Mouse (Mus musculus): ENCODE results near the gene Gucy2e. TPM values are rescaled to one million over a fixed set of nuclear protein-coding genes. Genes with fewer than 3 reads are reported as not detected.

Gucy2e gene
- total RNA-seq, 1 experiment from 2014 or later, result not detected

DNA sequence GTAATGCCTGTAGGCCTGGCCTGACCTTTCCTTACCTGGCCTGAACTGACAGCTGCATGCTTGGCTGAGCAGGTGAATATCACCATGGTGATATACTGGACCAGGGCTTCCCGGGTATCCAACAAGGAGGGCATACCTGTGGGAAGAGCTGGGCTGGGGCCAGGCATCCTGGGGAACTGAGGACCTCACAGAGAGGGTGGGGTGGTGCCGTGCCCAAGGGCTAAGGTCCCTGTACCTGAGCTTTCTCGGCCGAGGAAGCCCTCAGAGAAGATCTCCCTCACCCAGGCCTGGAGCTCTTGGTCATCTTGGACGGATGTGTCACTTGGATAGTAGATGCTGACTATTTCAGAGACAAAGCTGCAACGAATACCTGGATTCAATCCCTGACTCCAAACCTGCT, 50.9 kb downstream of the Gucy2e start:
- ATAC-seq (ENCODE audit: extremely low read depth, insufficient number of reproducible peaks, low FRiP score, poor library complexity, severe bottlenecking), result no peak

DNA sequence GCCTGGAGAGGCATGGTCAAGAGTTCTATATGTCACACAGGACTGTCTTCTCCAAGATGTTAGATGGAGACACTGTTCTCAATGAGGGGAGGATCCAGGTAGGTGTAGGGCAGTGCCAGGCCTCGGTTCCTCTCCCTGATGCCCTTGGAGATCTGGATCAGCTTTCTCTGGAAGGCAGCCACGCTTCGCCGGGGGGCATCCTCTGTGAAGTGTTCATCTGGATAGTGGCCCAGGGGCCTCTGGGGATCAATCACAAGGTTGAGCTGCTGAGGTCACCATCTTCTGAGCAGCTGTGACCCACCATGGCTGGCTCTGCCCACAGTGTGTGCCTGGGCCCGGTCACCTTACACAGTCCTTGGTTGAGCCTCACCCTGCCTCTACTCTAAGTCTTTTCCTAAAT, 51.8 kb downstream of the Gucy2e start:
- no peak for ATAC-seq (ENCODE audit: extremely low read depth, insufficient number of reproducible peaks, low FRiP score, poor library complexity, severe bottlenecking)

DNA sequence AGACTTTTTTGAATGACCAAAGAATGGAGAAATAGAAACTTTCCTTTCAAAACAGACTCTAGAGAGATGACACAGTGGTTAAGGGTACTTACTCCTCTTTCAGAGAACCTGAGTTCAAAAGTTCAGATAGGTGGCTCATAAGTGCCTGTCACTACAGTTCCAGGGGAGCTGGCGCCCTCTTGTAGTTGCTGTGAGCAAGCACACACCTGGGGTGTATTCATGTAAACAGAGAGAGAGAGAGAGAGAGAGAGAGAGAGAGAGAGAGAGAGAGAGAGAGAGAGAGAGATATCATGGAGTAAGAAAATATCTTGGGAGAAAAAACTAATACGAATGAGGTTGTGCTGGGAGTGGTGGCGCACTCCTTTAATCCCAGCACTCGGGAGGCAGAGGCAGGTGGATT, 56.7 kb downstream of the Gucy2e start:
- ATAC-seq (ENCODE audit: extremely low read depth, insufficient number of reproducible peaks, low FRiP score, poor library complexity, severe bottlenecking), result no peak

DNA sequence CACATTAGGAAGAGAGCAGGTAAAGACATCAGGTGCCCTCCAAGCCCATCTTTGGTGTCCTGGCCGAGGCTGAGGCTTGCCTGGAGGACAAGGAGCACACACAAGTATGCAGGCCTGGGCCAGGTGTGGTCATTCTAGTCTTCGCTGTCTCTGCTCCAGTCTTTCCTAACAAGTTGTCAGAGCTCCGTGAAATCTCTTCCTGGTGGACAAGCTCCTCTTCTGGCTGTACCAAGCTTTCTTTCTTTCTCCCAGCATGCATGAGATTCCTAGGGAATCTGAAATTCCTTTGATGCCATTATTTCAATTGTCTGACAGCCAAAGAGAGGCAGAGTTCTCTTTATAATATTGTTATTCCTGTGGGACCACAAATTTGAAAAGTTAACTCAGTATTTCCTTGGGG, 57.3 kb downstream of the Gucy2e start:
- ATAC-seq (ENCODE audit: extremely low read depth, insufficient number of reproducible peaks, low FRiP score, poor library complexity, severe bottlenecking), result no peak

DNA sequence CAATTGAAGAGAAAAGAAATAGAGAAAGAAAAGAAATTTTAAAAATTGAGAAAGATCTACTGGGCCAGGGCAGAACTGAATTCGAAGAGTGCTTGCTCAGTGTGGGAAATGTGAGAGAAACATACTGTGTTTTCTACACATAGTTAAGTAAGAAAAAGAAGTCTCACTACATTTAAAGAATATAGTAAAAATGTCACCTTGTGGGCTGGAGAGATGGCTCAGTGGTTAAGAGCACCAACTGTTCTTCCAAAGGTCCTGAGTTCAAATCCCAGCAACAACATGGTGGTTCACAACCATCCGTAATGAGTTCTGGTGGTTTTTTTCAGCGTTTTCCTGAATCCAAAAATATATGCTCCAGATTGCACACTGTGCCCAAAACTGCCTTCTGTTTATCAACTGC, 58.3 kb downstream of the Gucy2e start:
- ATAC-seq (ENCODE audit: extremely low read depth, insufficient number of reproducible peaks, low FRiP score, poor library complexity, severe bottlenecking), result no peak

DNA sequence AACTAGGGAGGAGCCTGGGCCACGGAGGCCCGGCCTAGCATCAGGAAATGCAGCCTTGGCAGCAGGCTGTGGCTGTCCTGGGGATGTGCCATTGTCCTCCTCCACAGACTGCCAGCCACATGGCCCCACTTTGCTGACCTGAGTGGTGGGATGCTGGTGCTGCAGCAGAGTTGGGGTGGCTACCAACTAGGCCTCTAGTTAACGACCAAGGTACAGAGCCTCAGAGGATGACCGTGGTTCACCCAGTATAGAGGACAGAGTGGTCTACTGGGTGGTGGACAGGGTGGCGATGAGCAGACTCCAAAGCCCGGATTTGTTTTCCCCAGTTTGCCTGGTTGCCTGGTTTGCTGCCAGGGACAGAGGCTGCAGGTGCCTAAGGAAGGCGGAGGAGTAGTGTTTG, 62.1 kb downstream of the Gucy2e start:
- ATAC-seq (ENCODE audit: extremely low read depth, insufficient number of reproducible peaks, low FRiP score, poor library complexity, severe bottlenecking), result no peak

DNA sequence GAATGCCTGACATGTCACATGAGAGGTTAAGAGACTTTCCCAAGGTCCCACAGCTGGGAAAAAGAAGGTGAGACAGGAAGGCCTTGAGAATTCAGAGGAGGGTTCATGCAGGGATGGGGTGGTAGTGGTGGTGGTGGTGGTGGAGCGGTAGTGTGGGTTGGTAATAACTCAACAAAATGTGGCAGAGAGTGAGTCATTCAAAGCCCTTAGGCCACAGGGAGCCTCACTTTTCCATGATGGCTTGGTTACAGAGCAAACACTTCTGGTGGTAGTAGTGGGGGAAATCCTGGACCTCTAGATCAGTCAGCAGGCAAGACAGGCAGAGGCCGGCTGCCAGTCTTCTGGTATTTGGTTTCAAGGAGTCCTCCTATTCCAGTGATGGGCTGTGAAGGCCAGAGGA, 64.2 kb downstream of the Gucy2e start:
- ATAC-seq (ENCODE audit: extremely low read depth, insufficient number of reproducible peaks, low FRiP score, poor library complexity, severe bottlenecking), result no peak

DNA sequence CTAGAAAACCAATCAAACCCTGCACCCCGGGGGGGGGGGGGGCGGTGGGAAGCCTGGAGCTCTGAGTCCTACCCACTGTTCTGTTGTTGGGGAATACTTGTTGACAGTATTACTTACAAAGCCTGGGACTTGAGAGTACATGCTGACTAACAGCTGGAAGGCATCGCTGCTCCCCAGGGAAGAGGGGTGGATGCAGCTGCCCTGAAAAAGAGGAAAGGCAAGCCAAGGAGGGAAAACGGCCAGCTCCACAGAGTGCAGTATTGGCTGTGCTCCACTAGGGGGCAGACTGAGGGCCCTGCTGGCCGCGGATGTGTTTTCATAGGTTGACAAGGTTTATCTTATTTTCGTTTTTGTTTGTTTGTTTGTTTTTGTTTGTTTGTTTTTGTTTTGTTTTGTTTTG, 65.2 kb downstream of the Gucy2e start:
- no peak for ATAC-seq (ENCODE audit: extremely low read depth, insufficient number of reproducible peaks, low FRiP score, poor library complexity, severe bottlenecking)

DNA sequence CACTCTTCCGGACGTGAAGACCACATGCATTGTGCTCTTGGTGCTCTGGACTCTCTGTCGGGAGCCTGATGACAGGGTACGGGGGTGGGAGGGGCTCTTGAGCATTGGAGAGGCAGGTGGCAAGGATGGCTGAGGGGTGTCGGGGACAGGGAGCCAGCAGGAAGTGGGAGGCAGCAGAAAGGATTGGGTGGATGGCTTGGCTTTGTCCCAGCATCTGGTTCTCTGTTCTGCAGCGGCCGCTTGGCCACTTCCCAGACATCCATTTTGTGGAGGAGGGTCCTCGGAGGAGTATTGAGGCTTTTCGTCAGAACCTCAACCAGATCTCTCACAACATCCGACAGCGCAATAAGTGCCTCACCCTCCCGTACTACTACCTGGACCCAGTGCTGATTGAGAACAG, 67.5 kb downstream of the Gucy2e start:
- ATAC-seq (ENCODE audit: extremely low read depth, insufficient number of reproducible peaks, low FRiP score, poor library complexity, severe bottlenecking), result no peak

Other genes starting within 250 kb of the Gucy2e start
- 11.9 and 16.4 TPM in 2 replicates for gene Pfas, start 228.6 kb downstream of the Gucy2e start, total RNA-seq (2017)
- gene Ctc1, start 221.1 kb downstream of the Gucy2e start, total RNA-seq (2017), result 35.7 and 42.2 TPM in 2 replicates
- 4.3 and 5.5 TPM in 2 replicates for gene Aurkb, start 191.4 kb downstream of the Gucy2e start, total RNA-seq (2017)
- gene Borcs6, start 177.3 kb downstream of the Gucy2e start, total RNA-seq (2017), result 28.4 TPM in 2 replicates
- 1.2 and 1.6 TPM in 2 replicates for gene Tmem107, start 166.2 kb downstream of the Gucy2e start, total RNA-seq (2017)
- 108 and 111 TPM in 2 replicates for gene Vamp2, start 148.5 kb downstream of the Gucy2e start, total RNA-seq (2017)
- 28.9 and 36.1 TPM in 2 replicates for gene Per1, start 141.8 kb downstream of the Gucy2e start, total RNA-seq (2017)
- gene Hes7, start 116.6 kb downstream of the Gucy2e start, total RNA-seq (2017), result 0.23 TPM in 1 of 2 replicates, not detected in the other
- gene 9130213A22Rik, start 114.4 kb downstream of the Gucy2e start, total RNA-seq (2017), result 0.23 and 0.74 TPM in 2 replicates
- gene Aloxe3, start 111.1 kb downstream of the Gucy2e start, total RNA-seq (2017), result 0.25 TPM in 1 of 2 replicates, not detected in the other
- not detected in 2 replicates for gene Alox12b, start 80.0 kb downstream of the Gucy2e start, total RNA-seq (2017)
- gene Alox8, start 39.2 kb downstream of the Gucy2e start, total RNA-seq (2017), result not detected in 2 replicates
- 20.9 and 27.7 TPM in 2 replicates for gene Cntrob, start 86.7 kb upstream of the Gucy2e start, total RNA-seq (2017)
- gene Trappc1, start 86.9 kb upstream of the Gucy2e start, total RNA-seq (2017), result 34.7 and 38.6 TPM in 2 replicates
- 0.47 and 0.86 TPM in 2 replicates for gene Kcnab3, start 89.2 kb upstream of the Gucy2e start, total RNA-seq (2017)
- gene Rnf227, start 103.4 kb upstream of the Gucy2e start, total RNA-seq (2017), result 0.93 and 2.6 TPM in 2 replicates
- gene Chd3, start 132.4 kb upstream of the Gucy2e start, total RNA-seq (2017), result 152 and 159 TPM in 2 replicates
- 34.1 and 39.9 TPM in 2 replicates for gene Naa38, start 158.5 kb upstream of the Gucy2e start, total RNA-seq (2017)
- gene Cyb5d1, start 158.6 kb upstream of the Gucy2e start, total RNA-seq (2017), result 53.2 and 64.2 TPM in 2 replicates
- gene Tmem88, start 161.2 kb upstream of the Gucy2e start, total RNA-seq (2017), result 2.7 and 3.3 TPM in 2 replicates
- gene Kdm6b, start 176.6 kb upstream of the Gucy2e start, total RNA-seq (2017), result 18.4 and 23.8 TPM in 2 replicates

All from neutrophil, adult 5-6 weeks (primary cell).